Mouse (Mus musculus): ENCODE measurements at regions not wholly inside any gene's neighbourhood (a gene's known extent, or its start where the extent isn't known, plus 50 kb on each side); places are given as distances from the start of the nearest gene placed in this dataset.

DNA sequence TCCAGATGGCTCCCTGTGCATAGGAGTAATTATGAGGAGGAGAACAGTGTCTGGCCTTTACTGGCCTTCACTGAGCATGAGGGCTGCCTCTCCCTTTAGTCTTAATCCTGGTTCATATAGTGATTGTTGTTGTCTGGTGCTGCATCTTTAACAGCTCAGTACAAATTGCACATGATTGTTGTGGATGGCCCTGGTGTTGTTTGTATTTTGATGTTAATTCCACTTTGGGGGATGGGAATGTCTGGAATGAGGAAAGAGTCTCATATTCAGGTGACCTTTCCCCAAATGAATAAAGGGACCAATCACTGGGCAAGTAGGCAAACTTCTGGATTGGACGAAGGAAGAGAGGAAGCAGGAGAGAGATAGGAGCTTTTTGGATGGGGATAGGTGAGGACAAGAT, 246.0 kb upstream of the Pdcd1 start:
- TF ChIP-seq CTCF (IDR thresholded peaks at IDR 0.05 in 2 of 3, conservative IDR thresholded peaks at IDR 0.05 in 1 of 3; ENCODE audit: control insufficient read depth in 1 of 3, insufficient read depth in 1 of 3, low read depth in 2 of 3, low read length in 3 of 3, poor library complexity in 1 of 3, severe bottlenecking in 1 of 3) (no peak), MAZ (IDR thresholded peaks at IDR 0.05; ENCODE audit: low read depth, low read length) (no peak), SMC3 (IDR thresholded peaks at IDR 0.05; ENCODE audit: low read depth, low read length) (no peak), E2F4 (IDR thresholded peaks at IDR 0.05; ENCODE audit: borderline replicate concordance, low read depth, low read length) (no peak), ZNF384 (IDR thresholded peaks at IDR 0.05; ENCODE audit: low read depth, low read length) (no peak), MYC (IDR thresholded peaks at IDR 0.05; ENCODE audit: low read depth, low read length) (no peak), POLR2AphosphoS5 (IDR thresholded peaks at IDR 0.05; ENCODE audit: borderline replicate concordance, low read depth, low read length) (no peak), ZKSCAN1 (IDR thresholded peaks at IDR 0.05; ENCODE audit: low read depth, low read length) (no peak), BHLHE40 (IDR thresholded peaks at IDR 0.05; ENCODE audit: borderline replicate concordance, low read depth, low read length) (no peak), POLR2A (IDR thresholded peaks at IDR 0.05; ENCODE audit: control insufficient read depth in 1 of 2, insufficient read depth in 1 of 2, low read depth in 1 of 2, low read length in 2 of 2, poor library complexity in 1 of 2) (no peak), ZMIZ1 (IDR thresholded peaks at IDR 0.05; ENCODE audit: low read depth, low read length) (no peak), TCF12 (IDR thresholded peaks at IDR 0.05; ENCODE audit: low read depth, low read length) (no peak)

Measured in MEL (cell line).